Mouse (Mus musculus): ENCODE measurements around the gene Sox6.
A peak's percentile ranks its signal among the peaks of the same experiment; 100 is the strongest.

Sox6 gene

DNA sequence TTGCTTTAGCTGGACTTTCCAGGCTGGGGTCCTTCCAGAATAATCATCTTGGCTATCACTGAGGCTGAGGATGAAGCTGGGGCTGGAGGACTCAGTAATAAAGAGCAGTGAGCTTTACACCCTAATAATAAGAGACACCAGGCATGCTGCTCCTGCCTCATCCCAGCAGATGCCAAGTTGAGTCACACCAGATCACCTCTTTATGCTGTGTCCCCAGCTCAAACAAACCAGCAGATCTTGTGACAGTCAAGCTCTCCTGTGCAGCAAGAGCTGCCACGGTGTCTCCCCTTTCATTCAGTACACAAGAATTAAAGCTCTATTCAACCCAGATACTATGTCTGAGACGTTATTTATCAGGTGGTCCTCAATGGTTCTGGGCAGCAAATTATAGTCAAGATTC, 560.8 kb downstream of the Sox6 start:
- no peak for DNase-seq (ENCODE audit: low spot score)

- DNase-seq (ENCODE audit: low spot score) = no peak
Observed at GRCm38 (mm10) chr7:115476881-115477665, 561.5 kb downstream of the Sox6 start.

- no peak for DNase-seq (ENCODE audit: low spot score)
Observed at GRCm38 (mm10) chr7:115475176-115475575, 563.4 kb downstream of the Sox6 start.

GRCm38 (mm10) chr7:115474115-115474514, 564.5 kb downstream of the Sox6 start:
- no peak for DNase-seq (ENCODE audit: low spot score)

DNA sequence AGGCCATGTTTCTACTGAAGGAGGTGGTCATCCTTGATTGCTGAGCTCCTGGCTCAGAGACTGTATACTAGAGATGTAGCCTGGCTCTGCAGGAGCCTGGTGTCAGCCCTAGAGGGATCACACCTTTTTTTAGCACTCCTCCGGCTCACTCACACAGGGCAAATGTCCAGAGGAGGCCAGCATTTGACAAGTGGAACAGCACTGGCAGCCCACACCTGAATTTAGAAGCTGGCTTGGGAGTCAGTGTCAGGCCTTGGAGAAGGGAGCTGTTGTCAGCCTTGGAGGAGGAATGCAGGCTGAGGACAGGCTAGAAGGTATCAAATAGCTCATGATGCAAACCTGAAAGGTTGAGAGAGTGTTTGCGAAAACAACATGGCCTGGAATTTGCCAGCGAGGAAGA, 565.7 kb downstream of the Sox6 start:
- no peak for DNase-seq (ENCODE audit: low spot score)

DNA sequence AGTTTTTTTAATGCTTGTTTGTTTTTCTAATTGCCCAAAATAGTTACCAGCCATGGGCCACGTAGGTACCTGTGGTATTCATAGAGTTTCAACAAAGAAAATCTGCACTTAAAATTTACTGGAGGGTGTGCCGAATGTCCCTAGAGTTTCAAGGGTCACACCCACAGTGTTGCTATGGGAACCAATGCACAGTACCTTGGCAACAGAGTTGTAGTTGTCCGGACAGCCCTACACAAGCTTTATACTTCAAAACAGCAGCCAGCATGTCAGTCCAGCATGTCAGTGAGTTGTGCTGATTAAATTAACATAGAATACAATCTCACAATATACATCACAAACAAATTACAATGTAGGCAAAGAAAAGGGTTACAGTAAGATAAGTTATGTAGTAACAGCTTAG, 567.1 kb downstream of the Sox6 start:
- no peak for DNase-seq (ENCODE audit: low spot score)

GRCm38 (mm10) chr7:115466811-115467210, 571.8 kb downstream of the Sox6 start:
- no peak for DNase-seq (ENCODE audit: low spot score)

- DNase-seq (ENCODE audit: low spot score) = no peak
Observed at GRCm38 (mm10) chr7:115463367-115463766, 575.2 kb downstream of the Sox6 start.

- no peak for DNase-seq (ENCODE audit: low spot score)
Observed at GRCm38 (mm10) chr7:115462276-115462675, 576.3 kb downstream of the Sox6 start.

GRCm38 (mm10) chr7:115454988-115455387, 583.6 kb downstream of the Sox6 start:
- DNase-seq (ENCODE audit: low spot score) = no peak

- DNase-seq (ENCODE audit: low spot score) = no peak
Observed at GRCm38 (mm10) chr7:115453713-115454073, 584.9 kb downstream of the Sox6 start.

DNA sequence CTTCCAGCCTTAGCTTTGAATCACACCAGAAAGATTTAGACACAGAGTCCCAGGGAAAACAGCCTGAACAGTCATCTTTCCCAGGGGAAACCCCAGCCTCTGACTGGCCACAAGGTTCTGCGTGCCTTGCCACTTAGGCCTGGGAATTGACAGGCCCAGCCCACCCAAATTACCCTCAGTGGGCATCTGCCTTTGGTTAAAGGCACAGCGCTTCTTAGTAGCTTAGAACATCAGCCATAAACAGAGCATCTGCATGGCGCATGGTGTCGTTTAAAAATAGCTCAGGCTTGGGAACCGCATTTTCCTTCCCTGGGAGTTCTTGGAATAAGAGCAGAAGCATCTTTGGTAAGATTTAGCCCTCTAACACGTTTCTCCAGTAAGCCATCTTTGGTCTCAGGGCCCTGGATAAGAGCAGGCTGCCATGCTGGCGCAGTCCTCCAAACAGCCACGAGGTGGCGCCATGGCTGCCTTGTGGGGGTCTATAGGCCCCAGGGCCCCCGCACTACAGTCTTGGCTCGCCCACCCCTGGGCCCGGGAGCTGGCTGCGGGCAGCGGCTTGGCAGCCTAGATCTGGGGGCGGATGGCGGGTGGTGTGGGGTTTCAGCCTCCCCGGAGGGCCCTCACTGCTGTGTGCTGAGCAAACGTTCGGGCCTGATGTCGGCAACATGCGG, 585.4 kb downstream of the Sox6 start:
- peak; percentile 43 for DNase-seq (ENCODE audit: low spot score)

GRCm38 (mm10) chr7:115450431-115451195, 588.0 kb downstream of the Sox6 start:
- no peak for DNase-seq (ENCODE audit: low spot score)

DNA sequence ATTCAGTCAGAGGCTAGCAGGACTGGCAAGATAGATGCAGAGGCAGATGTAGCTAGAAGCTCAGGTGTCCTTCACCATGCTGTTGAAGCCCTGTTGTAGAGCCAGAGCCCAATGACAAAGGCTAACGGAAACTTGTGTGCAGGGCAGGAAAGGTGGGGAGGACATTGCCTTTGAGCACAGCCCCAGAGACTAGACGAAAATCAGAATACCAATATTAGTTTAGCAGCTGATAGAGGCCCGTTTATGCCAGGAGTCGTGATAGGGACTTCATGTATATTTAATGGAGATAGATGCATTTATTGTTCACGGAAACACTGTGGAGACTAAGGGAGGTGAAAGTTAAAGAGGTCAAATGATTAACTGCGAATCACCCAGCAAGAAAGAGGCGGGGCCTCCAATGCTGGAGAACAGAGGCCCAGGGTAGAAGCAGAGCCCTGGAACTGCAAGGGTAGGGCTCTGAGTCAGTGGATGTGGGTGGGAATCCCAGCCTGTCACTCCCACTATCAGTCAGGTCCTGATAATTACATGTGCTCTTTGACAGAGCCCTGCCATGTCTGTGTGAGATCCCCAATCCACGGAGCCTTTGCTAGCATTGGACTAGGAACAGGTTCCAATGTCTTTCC, 590.1 kb downstream of the Sox6 start:
- no peak for DNase-seq (ENCODE audit: low spot score)

DNA sequence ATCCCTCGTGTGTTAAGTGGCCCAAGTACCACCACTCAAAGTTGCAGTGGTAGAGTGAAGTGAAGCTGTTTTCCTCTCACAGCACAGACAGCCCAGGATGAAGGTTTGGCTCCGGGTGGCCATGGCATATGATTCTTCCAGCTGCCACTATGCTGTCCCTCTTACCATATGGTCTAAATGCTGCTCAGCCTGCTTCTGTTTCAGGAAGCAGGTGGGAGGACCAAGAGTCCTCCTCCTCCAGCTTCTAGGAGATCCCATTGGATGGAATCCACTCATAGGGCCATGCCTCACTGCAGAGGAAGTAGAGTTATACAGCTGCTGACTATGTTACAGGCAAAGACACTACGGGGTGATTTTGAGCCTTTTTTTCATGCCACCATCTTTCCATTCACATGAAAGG, 591.5 kb downstream of the Sox6 start:
- DNase-seq (ENCODE audit: low spot score) = no peak

GRCm38 (mm10) chr7:115446481-115447016, 592.0 kb downstream of the Sox6 start:
- DNase-seq (ENCODE audit: low spot score) = no peak

DNA sequence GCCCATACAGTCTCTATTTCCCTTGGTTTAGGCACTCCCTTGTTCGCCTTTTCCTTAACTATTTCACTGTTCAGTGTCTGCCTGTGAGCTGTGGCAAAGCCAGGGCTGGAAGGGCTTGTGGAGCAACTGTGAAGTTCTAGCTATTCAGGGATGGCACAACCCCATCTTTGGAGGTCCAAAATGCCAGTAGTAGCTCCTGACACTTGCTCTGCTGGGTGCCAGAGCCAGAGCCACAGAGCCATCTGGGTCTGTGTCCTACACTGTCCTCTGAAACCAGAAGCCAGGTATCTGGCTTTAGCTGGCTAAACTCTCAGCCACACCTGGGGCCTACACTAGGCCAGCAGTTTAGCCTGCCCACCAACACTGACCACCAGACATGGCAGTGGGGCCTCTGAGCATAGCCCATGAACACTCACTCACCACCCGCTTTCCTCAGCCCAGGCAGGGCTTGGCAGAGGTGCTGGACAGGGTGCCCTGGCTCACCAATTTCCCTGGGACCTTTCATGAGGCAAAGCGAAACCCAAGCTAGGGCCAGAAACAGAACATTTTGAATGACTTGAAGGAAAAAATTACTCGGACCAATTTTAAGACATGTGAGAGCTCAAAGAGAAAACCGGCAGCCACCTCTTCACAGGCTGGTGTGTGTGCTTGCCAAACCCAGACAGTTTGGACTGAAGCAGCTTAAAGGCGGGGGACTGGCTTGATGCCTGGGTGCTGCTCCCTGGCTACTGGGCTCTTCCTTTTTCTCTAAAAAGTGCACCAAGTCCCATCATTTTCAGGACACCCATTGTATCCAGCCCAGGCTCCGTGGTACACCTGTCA, 612.2 kb downstream of the Sox6 start:
- DNase-seq (ENCODE audit: low spot score) = no peak

DNA sequence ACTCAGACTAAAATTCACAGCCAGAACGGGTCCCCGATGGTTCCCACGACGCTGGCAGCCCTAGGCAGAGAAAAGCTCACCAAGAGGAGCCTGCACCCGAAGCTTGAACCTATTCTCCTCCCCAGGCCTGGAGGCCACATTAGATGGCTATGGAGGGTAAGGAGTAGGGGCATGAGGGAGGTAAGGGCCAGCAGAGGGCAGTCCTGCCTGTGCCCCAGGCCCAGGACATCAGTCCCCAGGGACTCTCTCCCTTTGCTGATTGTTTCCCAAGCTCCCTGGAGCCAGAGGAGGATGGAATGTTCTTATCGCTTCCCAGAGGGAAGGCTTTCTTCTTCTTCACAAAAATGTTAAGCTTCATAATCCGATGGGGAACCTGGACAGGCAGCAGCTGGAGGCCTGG, 615.8 kb downstream of the Sox6 start:
- DNase-seq (ENCODE audit: low spot score) = no peak

DNA sequence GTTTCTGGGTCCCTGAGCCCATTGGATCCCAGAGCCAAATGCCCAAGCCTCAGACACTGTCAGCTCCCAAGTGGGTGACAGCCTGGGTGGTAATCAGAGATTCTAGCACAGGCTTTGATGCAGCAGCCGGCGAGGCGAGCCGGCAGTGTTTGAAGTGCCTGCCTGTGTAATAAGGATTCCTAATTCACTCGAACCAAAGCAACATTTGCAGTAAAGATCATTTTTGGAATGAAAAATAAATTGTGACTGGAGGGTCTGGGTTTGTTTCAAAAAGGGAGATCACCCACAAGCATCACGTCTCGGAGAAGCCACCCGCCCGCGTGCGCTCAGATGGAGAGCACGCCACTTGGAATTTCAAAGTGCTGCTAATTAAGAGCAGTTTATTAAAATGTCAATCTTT, 617.6 kb downstream of the Sox6 start:
- DNase-seq (ENCODE audit: low spot score) = no peak
